Mouse (Mus musculus): ENCODE measurements at regions not wholly inside any gene's neighbourhood (a gene's known extent, or its start where the extent isn't known, plus 50 kb on each side); places are given as distances from the start of the nearest gene placed in this dataset.

GRCm38 (mm10) chr17:14540269-14540975, 153.6 kb downstream of the Thbs2 start:
- no peak for DNase-seq (ENCODE audit: low read depth, low spot score)

GRCm38 (mm10) chr17:14539651-14540050, 154.4 kb downstream of the Thbs2 start:
- DNase-seq (ENCODE audit: low read depth, low spot score), result no peak

GRCm38 (mm10) chr17:14539191-14539590, 154.8 kb downstream of the Thbs2 start:
- DNase-seq (ENCODE audit: low read depth, low spot score), result no peak

- DNase-seq (ENCODE audit: low read depth, low spot score), result no peak
Measured at GRCm38 (mm10) chr17:14538527-14538926, 155.5 kb downstream of the Thbs2 start.

- DNase-seq (ENCODE audit: low read depth, low spot score), result no peak
Measured at GRCm38 (mm10) chr17:14532979-14533314, 161.1 kb downstream of the Thbs2 start.

GRCm38 (mm10) chr17:14532298-14532978, 161.6 kb downstream of the Thbs2 start:
- peak; percentile 55 for DNase-seq (ENCODE audit: low read depth, low spot score)

GRCm38 (mm10) chr17:14531796-14532195, 162.2 kb downstream of the Thbs2 start:
- DNase-seq (ENCODE audit: low read depth, low spot score), result no peak

GRCm38 (mm10) chr17:14527691-14528090, 166.3 kb downstream of the Thbs2 start:
- no peak for DNase-seq (ENCODE audit: low read depth, low spot score)

- no peak for DNase-seq (ENCODE audit: low read depth, low spot score)
Measured at GRCm38 (mm10) chr17:14525255-14525654, 168.8 kb downstream of the Thbs2 start.

GRCm38 (mm10) chr17:14524426-14525236, 169.4 kb downstream of the Thbs2 start:
- DNase-seq (ENCODE audit: low read depth, low spot score), result peak; percentile 65

GRCm38 (mm10) chr17:14522011-14522410, 172.0 kb downstream of the Thbs2 start:
- DNase-seq (ENCODE audit: low read depth, low spot score), result no peak

GRCm38 (mm10) chr17:14520565-14520964, 173.5 kb downstream of the Thbs2 start:
- DNase-seq (ENCODE audit: low read depth, low spot score), result peak; percentile 42

GRCm38 (mm10) chr17:14519367-14519766, 174.7 kb downstream of the Thbs2 start:
- no peak for DNase-seq (ENCODE audit: low read depth, low spot score)

- DNase-seq (ENCODE audit: low read depth, low spot score), result no peak
Measured at GRCm38 (mm10) chr17:14518216-14518615, 175.8 kb downstream of the Thbs2 start.

GRCm38 (mm10) chr17:14517368-14517767, 176.7 kb downstream of the Thbs2 start:
- DNase-seq (ENCODE audit: low read depth, low spot score), result no peak

GRCm38 (mm10) chr17:14516097-14516496, 177.9 kb downstream of the Thbs2 start:
- peak; percentile 35 for DNase-seq (ENCODE audit: low read depth, low spot score)

GRCm38 (mm10) chr17:14513454-14513853, 180.6 kb downstream of the Thbs2 start:
- no peak for DNase-seq (ENCODE audit: low read depth, low spot score)

- DNase-seq (ENCODE audit: low read depth, low spot score), result no peak
Measured at GRCm38 (mm10) chr17:14510486-14510885, 183.5 kb downstream of the Thbs2 start.

GRCm38 (mm10) chr17:14507111-14507510, 186.9 kb downstream of the Thbs2 start:
- no peak for DNase-seq (ENCODE audit: low read depth, low spot score)

GRCm38 (mm10) chr17:14506123-14506522, 187.9 kb downstream of the Thbs2 start:
- no peak for DNase-seq (ENCODE audit: low read depth, low spot score)

GRCm38 (mm10) chr17:14505415-14505814, 188.6 kb downstream of the Thbs2 start:
- DNase-seq (ENCODE audit: low read depth, low spot score), result peak; percentile 59

GRCm38 (mm10) chr17:14503670-14504069, 190.4 kb downstream of the Thbs2 start:
- no peak for DNase-seq (ENCODE audit: low read depth, low spot score)

Data from skeletal muscle tissue, adult 2 months (tissue).